Mouse (Mus musculus): ENCODE data around the gene Ecel1. TPM values are rescaled to one million over a fixed set of nuclear protein-coding genes. Genes with fewer than 3 reads are reported as not detected.

Gene Ecel1
- total RNA-seq (2023) = not detected

DNA sequence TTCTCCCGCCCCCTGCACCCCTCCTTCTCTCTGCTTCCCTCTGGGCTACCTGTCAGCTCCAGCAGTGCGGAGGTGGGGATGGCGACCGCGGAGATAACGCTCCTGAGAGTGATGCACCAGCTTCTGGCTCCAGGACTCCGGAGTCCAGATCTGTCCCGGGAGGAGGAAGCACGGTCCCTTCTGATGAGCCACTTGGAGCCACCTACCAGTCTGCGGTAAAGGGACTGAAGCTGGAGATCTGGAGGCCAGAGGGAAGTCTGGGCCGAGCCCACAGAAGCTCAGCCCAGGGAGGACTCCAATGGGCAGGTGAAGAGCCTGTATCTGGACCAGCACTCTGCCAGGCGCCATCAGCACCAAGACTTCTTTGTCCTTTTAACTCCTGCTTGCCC is at the start of gene Ecel1:
TSS of gene Ecel1 (minus strand) at position 323 of the 389 bp plus-strand sequence.

GRCm38 (mm10) chr1:87204465-87204864 is 48.1 kb upstream of the Ecel1 start, which contains the start of gene Chrng:
TSS of gene Chrng (plus strand) at chr1:87204657.

DNA sequence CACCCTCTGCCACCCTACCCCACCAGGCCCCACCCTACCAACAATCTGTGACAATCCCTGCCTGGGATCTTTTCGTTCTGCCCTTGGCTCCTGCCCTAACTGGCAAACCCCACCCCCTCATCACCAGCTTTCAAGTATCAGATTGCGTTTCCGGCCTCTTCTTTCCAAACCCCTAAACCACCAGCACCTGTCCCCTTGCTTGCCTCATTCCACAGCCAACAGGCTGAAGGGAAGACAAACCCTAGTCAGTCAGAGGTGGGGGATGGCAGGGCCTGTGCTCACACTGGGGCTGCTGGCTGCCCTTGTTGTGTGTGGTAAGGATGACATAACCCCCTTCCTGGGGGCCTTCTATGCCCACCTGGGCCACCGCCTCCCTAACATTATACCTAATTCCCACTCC is 34.1 kb upstream of the Ecel1 start, which contains the start of gene Chrnd:
TSS of gene Chrnd (plus strand) at position 179 of the 400 bp plus-strand sequence.

DNA sequence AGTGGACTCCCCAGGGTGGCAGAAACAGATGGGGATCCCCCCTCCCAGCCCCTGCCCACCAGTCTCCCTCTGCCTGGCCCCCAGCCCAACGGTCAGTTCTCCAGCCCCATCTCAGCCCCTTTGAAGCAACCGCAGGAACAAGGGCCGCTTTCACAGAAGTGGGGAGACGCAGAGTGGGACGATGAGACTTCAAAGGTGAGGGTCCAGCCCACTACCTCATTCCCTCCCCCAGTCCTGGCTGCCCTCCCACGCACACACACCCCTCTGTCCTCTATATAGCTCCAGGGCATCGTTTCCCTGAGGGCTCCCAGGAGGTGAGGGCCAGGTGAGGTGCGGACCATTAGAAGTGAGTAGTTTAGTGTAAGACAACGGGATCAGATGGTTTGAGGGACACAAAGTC is 26.7 kb upstream of the Ecel1 start, which contains the start of gene Prss56:
TSS of gene Prss56 (plus strand) at position 301 of the 400 bp plus-strand sequence.

GRCm38 (mm10) chr1:87124673-87125072 is 31.6 kb downstream of the Ecel1 start, which contains the start of gene Akp3:
TSS of gene Akp3 (plus strand) at chr1:87124973.

DNA sequence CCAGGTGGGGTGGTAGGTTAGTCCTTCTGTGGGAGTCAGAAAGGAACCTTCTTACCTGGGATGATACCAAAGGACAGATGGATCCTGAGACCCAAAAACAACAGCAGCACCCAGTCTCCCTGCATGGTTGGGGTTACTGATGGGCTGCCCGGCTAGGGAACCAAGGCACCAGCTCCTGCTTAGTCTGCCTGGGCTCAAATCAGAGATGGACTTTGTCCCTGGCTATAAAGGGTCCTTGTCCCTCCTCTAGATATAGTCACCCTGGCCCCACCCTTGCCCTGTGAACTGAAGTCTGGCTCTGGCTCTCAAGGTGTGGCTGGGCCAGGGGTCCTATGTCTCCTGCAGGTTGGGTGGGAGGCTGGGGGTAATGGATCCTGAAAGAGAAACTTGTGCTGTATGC is 54.9 kb downstream of the Ecel1 start, which contains the start of gene Alpi:
TSS of gene Alpi (minus strand) at position 196 of the 400 bp plus-strand sequence.

Other genes starting within 250 kb of the Ecel1 start
- gene Alppl2, start 66.6 kb downstream of the Ecel1 start, total RNA-seq (2023) = not detected
- gene Alpi, start 54.9 kb downstream of the Ecel1 start, total RNA-seq (2023) = not detected
- gene Akp3, start 31.5 kb downstream of the Ecel1 start, total RNA-seq (2023) = not detected
- not detected for gene Prss56, start 26.8 kb upstream of the Ecel1 start, total RNA-seq (2023)
- not detected for gene Chrnd, start 34.1 kb upstream of the Ecel1 start, total RNA-seq (2023)
- gene Chrng, start 48.1 kb upstream of the Ecel1 start, total RNA-seq (2023) = not detected
- gene Eif4e2, start 57.4 kb upstream of the Ecel1 start, total RNA-seq (2023) = 132 TPM
- gene Efhd1, start 107.8 kb upstream of the Ecel1 start, total RNA-seq (2023) = 1.3 TPM
- gene Gigyf2, start 170.5 kb upstream of the Ecel1 start, total RNA-seq (2023) = 127 TPM
- gene Kcnj13, start 238.2 kb upstream of the Ecel1 start, total RNA-seq (2023) = not detected

All from CD4-positive naive resting alpha-beta T cell, adult 57 days (primary cell).